Mouse (Mus musculus): ENCODE data around the gene Slc2a1. TPM values are rescaled to one million over a fixed set of nuclear protein-coding genes. Genes with fewer than 3 reads are reported as not detected.

Gene Slc2a1
- 100 to 1,000 TPM in 1 of 2 experiments, 10 to 100 TPM in 1; 92.2 to 127 TPM for total RNA-seq (2021)
- long read RNA-seq, experiment 1, transcript Slc2a1-201 (10 exons, 3,260 nt) = major isoform, 69 of 84 reads
- long read RNA-seq, experiment 1, partial matches to known transcripts = 13 of 84 reads
- long read RNA-seq, experiment 1, other reads (novel, unspliced or antisense) = 2 of 84 reads
- long read RNA-seq, experiment 2, transcript Slc2a1-201 (10 exons, 3,260 nt) = major isoform, 66 of 83 reads
- long read RNA-seq, experiment 2, partial matches to known transcripts = 11 of 83 reads
- long read RNA-seq, experiment 2, other reads (novel, unspliced or antisense) = 5 of 83 reads

- peak; percentile 88 to 90 for DNase-seq (ENCODE audit: extremely low spot score in 1 of 2, low spot score in 2 of 2)
- peak; percentile 60 for TF ChIP-seq CTCF (IDR thresholded peaks at IDR 0.05)
- peak within 1 kb of the TSS; percentile 99 for H3K4me3 ChIP-seq
- intact Hi-C loops (cut with DNase I) = loop anchor here (2.0 kb wide), 2 partner anchors 30 to 104 kb away; no protein-coding TSS in a partner anchor
- H3K27ac ChIP-seq = peak within 1 kb of the TSS; percentile 99
Observed at GRCm38 (mm10) chr4:119108495-119109408, at the start of gene Slc2a1. Gene Slc2a1, plus strand, starts transcription at chr4:119108711.

GRCm38 (mm10) chr4:119066791-119067190 lies 41.7 kb upstream of the Slc2a1 start:
- intact Hi-C loops (cut with DNase I) = no loop called here
- DNase-seq (ENCODE audit: extremely low spot score in 1 of 2, low spot score in 2 of 2) = no peak
- Histone ChIP-seq H3K27ac (no peak overlapping the region), H3K4me3 (no peak overlapping the region)
- TF ChIP-seq CTCF (IDR thresholded peaks at IDR 0.05) = no peak

GRCm38 (mm10) chr4:119067204-119067603 lies 41.3 kb upstream of the Slc2a1 start:
- no peak for DNase-seq (ENCODE audit: extremely low spot score in 1 of 2, low spot score in 2 of 2)
- intact Hi-C loops (cut with DNase I) = no loop called here
- no peak overlapping the region for H3K27ac ChIP-seq
- TF ChIP-seq CTCF (IDR thresholded peaks at IDR 0.05) = no peak
- H3K4me3 ChIP-seq = no peak overlapping the region

GRCm38 (mm10) chr4:119068918-119069317 lies 39.6 kb upstream of the Slc2a1 start:
- peak; percentile 19 for TF ChIP-seq CTCF (IDR thresholded peaks at IDR 0.05)
- Histone ChIP-seq H3K4me3 (no peak overlapping the region), H3K27ac (no peak overlapping the region)
- intact Hi-C loops (cut with DNase I) = no loop called here
- no peak for DNase-seq (ENCODE audit: extremely low spot score in 1 of 2, low spot score in 2 of 2)

- intact Hi-C loops (cut with DNase I) = no loop called here
- TF ChIP-seq CTCF (IDR thresholded peaks at IDR 0.05) = no peak
- H3K27ac ChIP-seq = no peak overlapping the region
- DNase-seq (ENCODE audit: extremely low spot score in 1 of 2, low spot score in 2 of 2) = no peak
- H3K4me3 ChIP-seq = no peak overlapping the region
Observed at GRCm38 (mm10) chr4:119070181-119070580, 38.3 kb upstream of the Slc2a1 start.

GRCm38 (mm10) chr4:119070959-119071647 lies 37.4 kb upstream of the Slc2a1 start:
- DNase-seq (ENCODE audit: extremely low spot score in 1 of 2, low spot score in 2 of 2) = no peak
- Histone ChIP-seq H3K4me3 (no peak overlapping the region), H3K27ac (no peak overlapping the region)
- intact Hi-C loops (cut with DNase I) = no loop called here
- TF ChIP-seq CTCF (IDR thresholded peaks at IDR 0.05) = no peak

GRCm38 (mm10) chr4:119071648-119072362 lies 36.7 kb upstream of the Slc2a1 start:
- TF ChIP-seq CTCF (IDR thresholded peaks at IDR 0.05) = no peak
- no peak for DNase-seq (ENCODE audit: extremely low spot score in 1 of 2, low spot score in 2 of 2)
- Histone ChIP-seq H3K27ac (no peak overlapping the region), H3K4me3 (no peak overlapping the region)
- intact Hi-C loops (cut with DNase I) = no loop called here

GRCm38 (mm10) chr4:119072363-119072940 lies 36.1 kb upstream of the Slc2a1 start:
- no peak for TF ChIP-seq CTCF (IDR thresholded peaks at IDR 0.05)
- no peak overlapping the region for H3K27ac ChIP-seq
- H3K4me3 ChIP-seq = no peak overlapping the region
- intact Hi-C loops (cut with DNase I) = no loop called here
- no peak for DNase-seq (ENCODE audit: extremely low spot score in 1 of 2, low spot score in 2 of 2)

GRCm38 (mm10) chr4:119072941-119073451 lies 35.5 kb upstream of the Slc2a1 start:
- Histone ChIP-seq H3K27ac (no peak overlapping the region), H3K4me3 (no peak overlapping the region)
- intact Hi-C loops (cut with DNase I) = no loop called here
- no peak for DNase-seq (ENCODE audit: extremely low spot score in 1 of 2, low spot score in 2 of 2)
- no peak for TF ChIP-seq CTCF (IDR thresholded peaks at IDR 0.05)

- H3K4me3 ChIP-seq = no peak overlapping the region
- H3K27ac ChIP-seq = no peak overlapping the region
- DNase-seq (ENCODE audit: extremely low spot score in 1 of 2, low spot score in 2 of 2) = no peak
- intact Hi-C loops (cut with DNase I) = no loop called here
- TF ChIP-seq CTCF (IDR thresholded peaks at IDR 0.05) = no peak
Observed at GRCm38 (mm10) chr4:119073626-119074025, 34.9 kb upstream of the Slc2a1 start.

- intact Hi-C loops (cut with DNase I) = no loop called here
- Histone ChIP-seq H3K4me3 (no peak overlapping the region), H3K27ac (no peak overlapping the region)
- no peak for TF ChIP-seq CTCF (IDR thresholded peaks at IDR 0.05)
- DNase-seq (ENCODE audit: extremely low spot score in 1 of 2, low spot score in 2 of 2) = no peak
Observed at GRCm38 (mm10) chr4:119074596-119074995, 33.9 kb upstream of the Slc2a1 start.

Measured in left cerebral cortex, adult 2 months (tissue).